Mouse (Mus musculus) embryonic fibroblast, embryonic 13.5 days (primary cell): ENCODE results near the gene Strip2.

Experiments
- CTCF ChIP-seq: IDR thresholded peaks from 2 replicates; pipeline ENCODE4 v1.5.1; 2011; ENCODE audit warnings: mild to moderate bottlenecking, control low read depth, low read length, moderate library complexity, borderline replicate concordance; ENCODE audit not compliant: insufficient read depth
- POLR2A ChIP-seq: IDR thresholded peaks from 2 replicates; pipeline ENCODE4 v1.6.1; 2011; ENCODE audit warnings: low read depth, mild to moderate bottlenecking, control low read depth, low read length, moderate library complexity

DNA sequence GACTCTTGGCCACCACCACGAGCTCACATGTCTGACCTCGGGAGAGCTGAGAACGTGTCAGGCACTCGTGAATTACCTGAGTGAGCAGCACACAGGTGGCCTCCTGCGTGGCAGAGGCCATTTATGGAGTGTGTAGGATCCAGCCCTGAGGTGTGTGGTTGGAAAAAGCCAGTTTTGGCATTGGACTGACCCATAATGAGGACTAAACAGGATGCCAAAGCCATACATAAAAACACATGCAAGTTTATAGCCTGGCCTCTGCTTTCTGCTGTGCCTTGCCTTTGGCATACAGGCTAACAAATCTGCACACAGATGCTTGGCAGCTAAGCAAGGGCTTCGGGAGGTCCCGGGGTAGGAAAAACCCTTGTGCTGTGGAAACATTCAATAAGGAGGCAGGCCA lies 92.4 kb downstream of the Strip2 start:
- TF ChIP-seq POLR2A: no peak
- no peak for TF ChIP-seq CTCF
